Mouse (Mus musculus): ENCODE measurements around the gene Dlg2. TPM values are rescaled to one million over a fixed set of nuclear protein-coding genes. Genes with fewer than 3 reads are reported as not detected.

Dlg2 gene
- total and polyA plus RNA-seq, 3 experiments = 0.72 to 1.9 (median 1.7) TPM

DNA sequence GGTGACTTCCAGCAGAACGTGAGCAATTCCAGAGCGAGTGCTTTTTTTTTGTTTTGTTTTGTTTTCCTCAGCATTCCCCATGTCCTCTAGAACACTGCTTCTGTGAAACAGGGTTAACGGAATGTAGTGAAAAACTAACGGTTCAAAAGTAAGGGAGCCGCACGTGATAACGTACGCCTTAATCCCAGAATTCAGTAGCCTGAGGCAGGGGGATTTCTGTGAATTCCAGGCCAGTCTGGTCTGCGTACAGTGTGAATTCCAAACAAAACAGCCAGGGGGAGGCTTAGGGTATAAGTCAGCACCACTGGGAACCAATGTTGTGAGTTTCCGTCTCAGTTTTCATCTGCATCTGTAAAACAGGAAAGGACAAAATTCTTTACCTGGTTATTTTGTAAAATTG, 19.0 kb upstream of the Dlg2 start:
- no peak for TF ChIP-seq CTCF (IDR thresholded peaks at IDR 0.05)
- no peak for TF ChIP-seq EP300 (IDR thresholded peaks at IDR 0.05; ENCODE audit: insufficient read depth, low read depth, low read length)
- no peak for TF ChIP-seq POLR2A (IDR thresholded peaks at IDR 0.05; ENCODE audit: insufficient read depth, low read depth, low read length)
- peaks cover 12% of the 10 kb centered on the region for H3K36me3 ChIP-seq (ENCODE audit: control insufficient read depth, insufficient read depth, low read length)
- H3K4me1 ChIP-seq (ENCODE audit: control insufficient read depth, insufficient read depth, low read length) = peaks cover 2% of the 10 kb centered on the region
- H3K9ac ChIP-seq (ENCODE audit: low read depth, low read length) = peak overlapping the region; percentile 97
- WGBS = 5% methylated on average over 10 of the region's 10 CpGs
- no peak for DNase-seq
- H3K4me3 ChIP-seq = peak overlapping the region; percentile 92
- peak overlapping the region; percentile 92 for H3K27ac ChIP-seq
- H3K27me3 ChIP-seq (ENCODE audit: control insufficient read depth, insufficient read depth, low read length) = no peaks in the 10 kb centered on the region
- intact Hi-C loops (cut with DNase I) = loop anchor here (1.0 to 2.0 kb wide), 2 partner anchors 18 to 31 kb away; partner anchors contain the start of gene Ccdc89
- no peaks in the 10 kb centered on the region for H3K79me2 ChIP-seq (replicated peaks; ENCODE audit: control insufficient read depth, insufficient read depth, low read length)

DNA sequence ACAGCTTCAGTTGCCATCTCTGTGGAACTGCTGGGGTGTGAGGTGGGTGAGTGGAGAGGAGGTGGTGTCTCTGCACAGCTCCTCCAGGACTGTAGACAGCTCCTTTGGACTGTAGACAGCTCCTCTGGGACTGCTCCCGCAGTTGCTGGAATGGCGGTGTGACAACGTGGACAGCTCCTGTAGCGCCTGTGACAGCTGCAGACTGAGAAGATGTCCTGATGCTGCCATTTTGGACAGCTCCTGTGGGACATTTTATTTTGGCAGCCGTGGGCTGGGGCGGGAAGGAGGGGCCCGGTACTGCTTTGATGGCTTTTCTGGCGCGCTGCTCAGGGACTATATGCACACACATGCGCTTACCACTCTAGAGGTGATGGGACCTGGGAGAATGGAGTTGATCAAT, 16.1 kb upstream of the Dlg2 start:
- no peak for DNase-seq

DNA sequence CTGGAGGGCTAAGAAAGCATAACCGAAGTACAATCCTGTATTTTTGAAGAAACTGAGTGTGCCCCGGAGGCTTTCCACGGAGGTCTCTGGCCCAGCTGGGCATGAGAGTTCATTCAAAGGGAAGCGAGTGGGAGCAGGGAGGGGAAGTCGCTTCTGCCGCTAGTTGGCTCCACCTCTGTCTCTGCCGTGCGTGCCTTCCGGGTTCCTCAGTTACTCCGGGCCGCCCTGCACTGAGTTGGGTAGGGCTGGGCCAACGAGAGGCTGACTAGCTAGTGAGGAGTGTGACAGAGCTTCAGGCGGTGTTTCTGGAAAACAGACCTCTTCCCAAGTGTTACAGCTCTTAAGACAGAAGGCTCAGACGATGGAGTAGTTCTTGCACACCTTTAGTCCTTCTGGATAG, 15.5 kb upstream of the Dlg2 start:
- intact Hi-C loops (cut with DNase I) = no loop called here
- no peak overlapping the region for H3K9ac ChIP-seq (ENCODE audit: low read depth, low read length)
- no peaks in the 10 kb centered on the region for H3K79me2 ChIP-seq (replicated peaks; ENCODE audit: control insufficient read depth, insufficient read depth, low read length)
- peak; percentile 37 to 49 for DNase-seq
- no peaks in the 10 kb centered on the region for H3K36me3 ChIP-seq (ENCODE audit: control insufficient read depth, insufficient read depth, low read length)
- H3K27ac ChIP-seq = no peak overlapping the region
- no peaks in the 10 kb centered on the region for H3K27me3 ChIP-seq (ENCODE audit: control insufficient read depth, insufficient read depth, low read length)
- WGBS = 18% methylated on average over 14 of the region's 14 CpGs
- no peak overlapping the region for H3K4me3 ChIP-seq
- H3K4me1 ChIP-seq (ENCODE audit: control insufficient read depth, insufficient read depth, low read length) = peaks cover 2% of the 10 kb centered on the region
- TF ChIP-seq CTCF (IDR thresholded peaks at IDR 0.05) (peak; percentile 58), EP300 (IDR thresholded peaks at IDR 0.05; ENCODE audit: insufficient read depth, low read depth, low read length) (no peak), POLR2A (IDR thresholded peaks at IDR 0.05; ENCODE audit: insufficient read depth, low read depth, low read length) (no peak)

More for the DNA sequence above, 16.1 kb upstream of the Dlg2 start:
- peaks cover 4% of the 10 kb centered on the region for H3K36me3 ChIP-seq (ENCODE audit: control insufficient read depth, insufficient read depth, low read length)
- H3K4me1 ChIP-seq (ENCODE audit: control insufficient read depth, insufficient read depth, low read length) = peaks cover 2% of the 10 kb centered on the region
- no peak for TF ChIP-seq POLR2A (IDR thresholded peaks at IDR 0.05; ENCODE audit: insufficient read depth, low read depth, low read length)
- TF ChIP-seq CTCF (IDR thresholded peaks at IDR 0.05) = no peak
- TF ChIP-seq EP300 (IDR thresholded peaks at IDR 0.05; ENCODE audit: insufficient read depth, low read depth, low read length) = no peak
- no peaks in the 10 kb centered on the region for H3K27me3 ChIP-seq (ENCODE audit: control insufficient read depth, insufficient read depth, low read length)
- 36% methylated on average over 10 of the region's 10 CpGs for WGBS
- intact Hi-C loops (cut with DNase I) = no loop called here
- H3K27ac ChIP-seq = no peak overlapping the region
- H3K4me3 ChIP-seq = no peak overlapping the region
- H3K79me2 ChIP-seq (replicated peaks; ENCODE audit: control insufficient read depth, insufficient read depth, low read length) = no peaks in the 10 kb centered on the region
- H3K9ac ChIP-seq (ENCODE audit: low read depth, low read length) = no peak overlapping the region

DNA sequence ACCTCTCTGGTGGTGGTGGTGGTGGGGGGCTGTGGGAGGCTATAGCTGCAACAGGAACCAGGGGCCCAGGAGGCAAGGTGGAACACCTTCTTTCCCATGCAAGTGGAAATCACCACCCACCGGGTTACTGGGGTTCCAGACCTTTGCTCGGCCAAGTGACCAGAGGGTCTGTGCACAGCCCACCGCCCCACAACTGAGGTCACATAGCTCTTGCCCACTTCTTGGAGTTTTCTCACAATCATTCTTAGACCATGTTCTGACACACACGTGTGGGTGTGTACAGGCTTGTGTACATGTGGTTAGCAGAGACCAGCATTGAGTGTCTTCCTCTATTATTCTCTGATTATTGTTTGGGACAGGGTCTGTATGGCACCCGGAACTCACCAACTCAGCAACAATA, 15.0 kb upstream of the Dlg2 start:
- no peak overlapping the region for H3K4me3 ChIP-seq
- no peak for DNase-seq
- H3K4me1 ChIP-seq (ENCODE audit: control insufficient read depth, insufficient read depth, low read length) = no peaks in the 10 kb centered on the region; the same call in 1 of the 2 replicates
- 94% methylated on average over 5 of the region's 5 CpGs for WGBS
- no peaks in the 10 kb centered on the region for H3K36me3 ChIP-seq (ENCODE audit: control insufficient read depth, insufficient read depth, low read length)
- H3K27me3 ChIP-seq (ENCODE audit: control insufficient read depth, insufficient read depth, low read length) = no peaks in the 10 kb centered on the region
- H3K27ac ChIP-seq = no peak overlapping the region
- H3K79me2 ChIP-seq (replicated peaks; ENCODE audit: control insufficient read depth, insufficient read depth, low read length) = no peaks in the 10 kb centered on the region
- TF ChIP-seq EP300 (IDR thresholded peaks at IDR 0.05; ENCODE audit: insufficient read depth, low read depth, low read length) = no peak
- no peak for TF ChIP-seq POLR2A (IDR thresholded peaks at IDR 0.05; ENCODE audit: insufficient read depth, low read depth, low read length)
- no peak for TF ChIP-seq CTCF (IDR thresholded peaks at IDR 0.05)
- no peak overlapping the region for H3K9ac ChIP-seq (ENCODE audit: low read depth, low read length)
- intact Hi-C loops (cut with DNase I) = no loop called here

DNA sequence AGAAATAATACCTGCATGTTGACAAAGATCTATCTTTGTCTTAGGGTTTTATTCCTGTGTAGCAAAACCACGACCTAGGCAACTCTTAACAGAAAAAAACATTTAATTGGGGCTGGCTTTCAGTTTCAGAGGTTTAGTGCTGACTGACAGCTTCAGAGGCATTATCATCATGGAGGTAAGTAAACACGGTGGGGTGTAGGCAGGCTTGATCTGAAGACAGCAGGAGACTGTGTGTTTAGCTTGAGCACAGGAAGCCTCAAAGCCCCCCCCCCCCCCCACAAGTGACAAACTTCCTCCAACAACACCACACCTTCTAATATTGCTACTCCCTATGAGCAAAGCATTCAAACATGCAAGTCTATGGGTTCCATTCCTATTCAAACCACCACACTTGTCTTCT, 3.0 kb upstream of the Dlg2 start:
- WGBS = 57% methylated on average over 2 of the region's 2 CpGs
- no peak for TF ChIP-seq CTCF (IDR thresholded peaks at IDR 0.05)
- no peak for TF ChIP-seq POLR2A (IDR thresholded peaks at IDR 0.05; ENCODE audit: insufficient read depth, low read depth, low read length)
- TF ChIP-seq EP300 (IDR thresholded peaks at IDR 0.05; ENCODE audit: insufficient read depth, low read depth, low read length) = no peak
- H3K27ac ChIP-seq = no peak overlapping the region
- no peaks in the 10 kb centered on the region; the same call in 1 of the 2 replicates for H3K79me2 ChIP-seq (replicated peaks; ENCODE audit: control insufficient read depth, insufficient read depth, low read length)
- DNase-seq = no peak
- H3K4me1 ChIP-seq (ENCODE audit: control insufficient read depth, insufficient read depth, low read length) = peaks cover 2% of the 10 kb centered on the region
- no peak overlapping the region for H3K4me3 ChIP-seq
- intact Hi-C loops (cut with DNase I) = no loop called here
- no peaks in the 10 kb centered on the region for H3K27me3 ChIP-seq (ENCODE audit: control insufficient read depth, insufficient read depth, low read length)
- H3K9ac ChIP-seq (ENCODE audit: low read depth, low read length) = no peak overlapping the region
- H3K36me3 ChIP-seq (ENCODE audit: control insufficient read depth, insufficient read depth, low read length) = no peaks in the 10 kb centered on the region

DNA sequence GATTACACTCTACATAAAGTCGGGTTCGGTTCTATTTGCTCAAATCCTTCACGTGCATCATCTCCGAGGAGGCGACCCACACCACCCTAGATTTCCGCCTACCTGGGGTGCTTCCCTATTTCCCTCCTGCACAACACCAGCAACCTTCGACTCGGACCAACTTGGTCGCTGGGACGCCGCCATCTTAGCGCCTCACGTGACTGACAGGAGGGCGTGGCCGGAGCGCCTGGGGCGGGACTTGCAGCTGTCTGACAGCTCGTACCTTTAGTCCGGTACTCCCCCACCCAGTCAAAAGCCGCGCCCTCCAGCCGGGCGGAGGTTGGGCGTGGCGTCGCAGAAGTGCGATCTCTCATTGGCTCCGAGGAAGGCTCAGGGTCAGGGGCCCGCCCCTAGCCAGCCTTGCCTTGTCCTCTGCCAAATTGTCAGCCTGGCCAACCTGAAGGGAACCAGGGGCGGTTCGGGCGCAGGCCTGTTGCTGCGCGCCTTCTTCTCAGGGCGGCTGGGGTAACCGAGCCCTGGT, 619 bp upstream of the Dlg2 start, which contains the start of gene Tmem126b:
Gene Tmem126b, minus strand, starts transcription at position 209 of the 520 bp plus-strand sequence.
- WGBS = under 1% methylated on average over 36 of the region's 36 CpGs
- peaks cover 2% of the 10 kb centered on the region for H3K4me1 ChIP-seq (ENCODE audit: control insufficient read depth, insufficient read depth, low read length)
- peak within 1 kb of the TSS; percentile 89 for H3K4me3 ChIP-seq
- intact Hi-C loops (cut with DNase I) = loop anchor here (1.0 kb wide), 2 partner anchors 19 to 32 kb away; partner anchors contain the start of gene Tmem126a
- no peaks in the 10 kb centered on the region for H3K27me3 ChIP-seq (ENCODE audit: control insufficient read depth, insufficient read depth, low read length)
- peak within 1 kb of the TSS; percentile 87 for H3K9ac ChIP-seq (ENCODE audit: low read depth, low read length)
- no peaks in the 10 kb centered on the region for H3K36me3 ChIP-seq (ENCODE audit: control insufficient read depth, insufficient read depth, low read length)
- peak; percentile 100 for DNase-seq
- peak within 1 kb of the TSS; percentile 88 for H3K27ac ChIP-seq
- no peaks in the 10 kb centered on the region; the same call in 1 of the 2 replicates for H3K79me2 ChIP-seq (replicated peaks; ENCODE audit: control insufficient read depth, insufficient read depth, low read length)
- TF ChIP-seq POLR2A (IDR thresholded peaks at IDR 0.05; ENCODE audit: insufficient read depth, low read depth, low read length) = peak; percentile 92
- peak; percentile 66; the same call in 1 of the 2 replicates for TF ChIP-seq EP300 (IDR thresholded peaks at IDR 0.05; ENCODE audit: insufficient read depth, low read depth, low read length)
- no peak for TF ChIP-seq CTCF (IDR thresholded peaks at IDR 0.05)
